Mouse (Mus musculus) embryonic facial prominence, embryonic 11.5 days (tissue): ENCODE results near the gene Smbd1. TPM values are rescaled to one million over a fixed set of nuclear protein-coding genes. Genes with fewer than 3 reads are reported as not detected.

Experiments used
- ATAC-seq: fragments of 200-750 bp; cut with Nextera tagmentation; replicated peaks from 2 replicates; pipeline ENCODE4 v1.8.0; 2017; ENCODE audit warnings: low read depth; ENCODE audit not compliant: insufficient number of reproducible peaks, low FRiP score, low TSS enrichment
- DNase-seq: peaks from one replicate; pipeline ENCODE4 v3.0.0-alpha.2; 2015; ENCODE audit warnings: low spot score
- H3K27ac ChIP-seq: fragments of 300-500 bp; sonication (generic); replicated peaks from 2 replicates; pipeline ENCODE4 v1.5.1; 2014; ENCODE audit warnings: mild to moderate bottlenecking, low read depth, low read length, control low read depth
- H3K27me3 ChIP-seq: fragments of 300-500 bp; sonication (generic); 2 replicates; pipeline ENCODE4 v1.6.1; 2014; ENCODE audit warnings: mild to moderate bottlenecking, low read length, moderate library complexity, mixed read lengths; ENCODE audit not compliant: control insufficient read depth, insufficient read depth
- H3K36me3 ChIP-seq: fragments of 300-500 bp; sonication (generic); replicated peaks from 2 replicates; pipeline ENCODE4 v1.6.1; 2014; ENCODE audit warnings: low read depth, mild to moderate bottlenecking, low read length, moderate library complexity, mixed read lengths; ENCODE audit not compliant: control insufficient read depth, insufficient read depth
- H3K4me1 ChIP-seq: fragments of 300-500 bp; sonication (generic); 2 replicates; pipeline ENCODE4 v1.6.1; 2014; ENCODE audit warnings: low read length, mixed read lengths; ENCODE audit not compliant: control insufficient read depth, insufficient read depth
- H3K4me2 ChIP-seq: fragments of 300-500 bp; sonication (generic); 2 replicates; pipeline ENCODE4 v1.6.1; 2014; ENCODE audit warnings: low read depth, mild to moderate bottlenecking, control low read depth, low read length, moderate library complexity
- H3K4me3 ChIP-seq: fragments of 300-500 bp; sonication (generic); 2 replicates; pipeline ENCODE4 v1.5.1; 2014; ENCODE audit warnings: low read depth, low read length, control low read depth
- H3K9ac ChIP-seq: fragments of 300-500 bp; sonication (generic); replicated peaks from 2 replicates; pipeline ENCODE4 v1.6.1; 2014; ENCODE audit warnings: mild to moderate bottlenecking, control low read depth, low read length
- H3K9me3 ChIP-seq: fragments of 300-500 bp; sonication (generic); replicated peaks from 2 replicates; pipeline ENCODE4 v1.6.1; 2016; ENCODE audit warnings: mild to moderate bottlenecking, low read length, inconsistent platforms, mixed read lengths; ENCODE audit not compliant: control insufficient read depth
- WGBS: fragments of 180-500 bp; shearing (Covaris S2); extraction: QIAGEN DNeasy Blood & Tissue Kit; methylation state at CpG from one replicate; pipeline ENCODE4 v1.1.7; 2014; 5-methylcytosine and 5-hydroxymethylcytosine counted together
- polyA plus RNA-seq: library from polyadenylated mRNA; unstranded; fragments of >200 nt; fragmentation: Nextera tagmentation; extraction: Ambion mirVana; gene quantifications from 2 replicates; pipeline ENCODE4 v1.2.1, GENCODE M21; 2014

The Smbd1 gene
- polyA plus RNA-seq, 1 experiment from 2014 or later, result not detected

DNA sequence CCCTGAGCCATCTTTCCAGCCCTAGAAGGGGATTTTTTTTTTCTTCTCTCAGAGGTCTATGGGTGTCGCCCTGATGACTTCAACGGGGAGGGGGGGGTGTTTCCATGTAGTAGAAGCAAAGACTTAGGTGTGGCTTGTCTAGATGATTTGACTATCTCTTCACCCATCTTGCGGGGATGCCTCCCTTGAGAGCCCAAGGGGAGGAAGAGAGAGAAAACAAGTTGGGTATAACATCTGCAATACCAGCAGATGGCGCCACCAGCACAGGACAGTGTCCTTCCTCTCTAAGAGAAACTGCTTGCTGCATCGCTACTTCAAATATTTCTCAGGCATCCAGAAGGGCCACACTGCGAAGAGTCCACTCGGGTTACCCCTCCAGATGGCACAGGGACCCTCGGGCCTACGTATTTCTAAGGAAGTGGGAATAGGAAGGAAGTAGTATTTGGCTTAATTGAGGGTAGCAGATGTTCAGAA lies 2.6 kb upstream of the Smbd1 start:
- H3K36me3 ChIP-seq, result no peaks in the 10 kb centered on the region
- H3K27me3 ChIP-seq, result no peaks in the 10 kb centered on the region
- H3K4me3 ChIP-seq, result no peak overlapping the region
- peaks cover 3% of the 10 kb centered on the region for H3K4me1 ChIP-seq
- WGBS, result 2% methylated on average over 9 of the region's 9 CpGs
- no peak overlapping the region for H3K4me2 ChIP-seq
- no peak overlapping the region for H3K9ac ChIP-seq
- H3K27ac ChIP-seq, result no peak overlapping the region
- H3K9me3 ChIP-seq, result no peaks in the 10 kb centered on the region
- DNase-seq (peak; percentile 89), ATAC-seq (0 out of 2 replicates have a peak, but pooled peaks have one; percentile 64)

GRCm38 (mm10) chr16:32807408-32808185 lies 2.7 kb downstream of the Smbd1 start:
- Histone ChIP-seq H3K4me3 (no peak overlapping the region), H3K27ac (no peak overlapping the region), H3K27me3 (no peaks in the 10 kb centered on the region), H3K36me3 (no peaks in the 10 kb centered on the region), H3K4me1 (no peaks in the 10 kb centered on the region), H3K9ac (no peak overlapping the region), H3K4me2 (no peak overlapping the region), H3K9me3 (no peaks in the 10 kb centered on the region)
- ATAC-seq, result no peak
- no peak for DNase-seq
- WGBS, result 54% methylated on average over 8 of the region's 8 CpGs

GRCm38 (mm10) chr16:32805151-32805550 lies 5.1 kb downstream of the Smbd1 start:
- no peaks in the 10 kb centered on the region for H3K9me3 ChIP-seq
- DNase-seq, result no peak
- H3K36me3 ChIP-seq, result no peaks in the 10 kb centered on the region

GRCm38 (mm10) chr16:32803901-32804300 lies 6.4 kb downstream of the Smbd1 start:
- ATAC-seq, result no peak
- no peak overlapping the region for H3K4me3 ChIP-seq

More at GRCm38 (mm10) chr16:32805151-32805550, 5.1 kb downstream of the Smbd1 start:
- no peak overlapping the region for H3K27ac ChIP-seq
- ATAC-seq, result no peak
- no peaks in the 10 kb centered on the region for H3K27me3 ChIP-seq
- 84% methylated on average over 7 of the region's 7 CpGs for WGBS
- no peak overlapping the region for H3K4me2 ChIP-seq
- no peak overlapping the region for H3K4me3 ChIP-seq
- no peak overlapping the region for H3K9ac ChIP-seq
- H3K4me1 ChIP-seq, result no peaks in the 10 kb centered on the region

DNA sequence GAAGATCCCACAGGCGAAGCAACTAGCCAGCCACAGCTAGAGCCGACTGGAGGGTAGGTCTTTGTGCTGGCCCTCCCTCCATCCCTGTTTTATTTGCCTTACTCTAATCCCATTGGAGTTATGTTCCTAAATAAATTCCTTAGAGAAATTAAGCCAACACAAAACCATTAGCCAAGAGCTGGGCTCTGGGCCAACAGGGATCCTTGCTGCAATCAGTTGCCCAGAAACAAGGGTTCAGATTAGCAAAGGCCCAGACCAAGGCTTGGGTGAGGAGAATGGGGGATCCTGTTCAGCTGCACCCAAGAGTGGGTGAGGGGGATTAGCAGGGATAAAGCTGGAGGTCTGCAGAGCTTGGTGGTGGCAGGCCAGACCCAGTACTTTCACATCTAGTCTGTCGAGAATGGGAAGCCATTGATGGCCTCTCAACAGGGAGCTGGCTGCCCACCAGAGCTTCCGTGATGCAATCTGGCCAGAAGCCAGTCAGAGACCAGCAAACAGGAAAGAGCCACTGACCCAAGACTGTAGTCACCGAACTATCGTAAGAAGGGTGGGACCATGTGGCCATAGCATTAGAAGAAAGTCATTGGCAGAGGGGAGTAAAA lies 6.9 kb downstream of the Smbd1 start:
- no peak overlapping the region for H3K27ac ChIP-seq
- no peaks in the 10 kb centered on the region for H3K9me3 ChIP-seq
- DNase-seq (no peak), ATAC-seq (no peak)
- WGBS, result 64% methylated on average over 6 of the region's 6 CpGs
- no peaks in the 10 kb centered on the region for H3K27me3 ChIP-seq
- H3K4me1 ChIP-seq, result no peaks in the 10 kb centered on the region
- no peak overlapping the region for H3K9ac ChIP-seq
- H3K4me2 ChIP-seq, result no peak overlapping the region
- H3K36me3 ChIP-seq, result no peaks in the 10 kb centered on the region
- no peak overlapping the region for H3K4me3 ChIP-seq

More at GRCm38 (mm10) chr16:32803901-32804300, 6.4 kb downstream of the Smbd1 start:
- 45% methylated on average over 5 of the region's 5 CpGs for WGBS
- H3K4me1 ChIP-seq, result no peaks in the 10 kb centered on the region
- no peaks in the 10 kb centered on the region for H3K36me3 ChIP-seq
- H3K27me3 ChIP-seq, result no peaks in the 10 kb centered on the region
- H3K9me3 ChIP-seq, result no peaks in the 10 kb centered on the region
- H3K4me2 ChIP-seq, result no peak overlapping the region
- no peak overlapping the region for H3K27ac ChIP-seq
- H3K9ac ChIP-seq, result no peak overlapping the region
- DNase-seq, result no peak

- H3K4me2 ChIP-seq, result no peak within 1 kb of the TSS
- no peaks in the 10 kb centered on the region for H3K9me3 ChIP-seq
- H3K4me3 ChIP-seq, result no peak within 1 kb of the TSS
- DNase-seq, result no peak
- H3K9ac ChIP-seq, result no peak within 1 kb of the TSS
- H3K27ac ChIP-seq, result no peak within 1 kb of the TSS
- no peak for ATAC-seq
- H3K36me3 ChIP-seq, result no peaks in the 10 kb centered on the region
- WGBS, result 89% methylated on average over 3 of the region's 3 CpGs
- no peaks in the 10 kb centered on the region for H3K4me1 ChIP-seq
- H3K27me3 ChIP-seq, result no peaks in the 10 kb centered on the region
Observed at GRCm38 (mm10) chr16:32797426-32797689, 12.9 kb downstream of the Smbd1 start, which contains the start of gene Muc20. Gene Muc20, minus strand, starts transcription at chr16:32797435.

- Histone ChIP-seq H3K4me2 (no peak overlapping the region), H3K27me3 (no peaks in the 10 kb centered on the region), H3K9me3 (no peaks in the 10 kb centered on the region), H3K9ac (no peak overlapping the region), H3K27ac (no peak overlapping the region), H3K4me3 (no peak overlapping the region), H3K36me3 (no peaks in the 10 kb centered on the region), H3K4me1 (no peaks in the 10 kb centered on the region)
- ATAC-seq, result no peak
- DNase-seq, result no peak
- whole genome bisulfite sequencing, result 68% methylated on average over 14 of the region's 14 CpGs
Observed at GRCm38 (mm10) chr16:32796676-32797425, 13.4 kb downstream of the Smbd1 start.

DNA sequence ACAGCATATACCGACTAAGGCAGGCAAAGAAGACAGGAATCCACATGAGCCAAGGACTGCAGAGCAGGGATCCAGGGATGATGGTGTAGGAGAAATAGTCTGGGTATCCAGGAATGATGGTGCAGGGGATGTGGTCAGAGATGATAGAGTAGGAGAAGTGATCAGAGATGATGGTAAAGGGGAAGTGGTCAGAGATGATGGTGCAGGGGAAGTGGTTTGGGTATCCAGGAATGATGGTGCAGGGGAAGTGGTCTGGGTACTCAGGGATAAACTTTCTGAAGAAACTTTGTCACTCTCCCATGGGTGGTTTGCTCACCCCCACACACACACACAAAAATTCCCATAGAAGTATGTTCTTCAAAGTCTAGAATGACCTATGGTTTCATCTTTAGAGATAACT lies 15.1 kb downstream of the Smbd1 start:
- no peak overlapping the region for H3K4me3 ChIP-seq
- H3K36me3 ChIP-seq, result no peaks in the 10 kb centered on the region
- WGBS, result 96% methylated on average over 1 of the region's 1 CpGs
- ATAC-seq (no peak), DNase-seq (no peak)
- no peaks in the 10 kb centered on the region for H3K4me1 ChIP-seq
- H3K9me3 ChIP-seq, result no peaks in the 10 kb centered on the region
- H3K4me2 ChIP-seq, result no peak overlapping the region
- H3K27ac ChIP-seq, result no peak overlapping the region
- H3K27me3 ChIP-seq, result no peaks in the 10 kb centered on the region
- no peak overlapping the region for H3K9ac ChIP-seq
